Mouse (Mus musculus): ENCODE results near the gene Cab39.

GRCm38 (mm10) chr1:85771976-85772375, 21.3 kb upstream of the Cab39 start:
- TF ChIP-seq CTCF (IDR thresholded peaks at IDR 0.05; ENCODE audit: control insufficient read depth, insufficient read depth, insufficient replicate concordance, low read depth, low read length) (no peak), POLR2A (IDR thresholded peaks at IDR 0.05; ENCODE audit: control insufficient read depth, low read depth, low read length) (no peak)
